Mouse (Mus musculus) megakaryocyte-erythroid progenitor cell, adult 5-6 weeks (primary cell): ENCODE data around the gene Tm9sf2. TPM values are rescaled to one million over a fixed set of nuclear protein-coding genes. Genes with fewer than 3 reads are reported as not detected.

Source experiments
- total RNA-seq, 2 experiments: library from RNA; stranded (forward) in 1 of 2; stranded (reverse) in 1 of 2; fragments of 200-1000, 215-1000 nt in 1 of 2; fragments of >200 nt in 1 of 2; fragmentation: Nextera tagmentation in 1 of 2; gene quantifications; 2 replicates each; pipeline ENCODE4 v1.2.3; 2014 to 2017

The Tm9sf2 gene
- total RNA-seq, 2 experiments from 2014 or later: 48.2 to 82.5 TPM

Other genes with a start within 250 kb of the Tm9sf2 start
- 14.0 and 14.8 TPM in 2 replicates for gene Ubac2, start 228.4 kb upstream of the Tm9sf2 start, total RNA-seq (2014; fragmentation: Nextera tagmentation)
- 10.2 and 16.6 TPM in 2 replicates for gene Ubac2, start 228.4 kb upstream of the Tm9sf2 start, total RNA-seq (2017)
- gene Gpr18, start 191.3 kb upstream of the Tm9sf2 start, total RNA-seq (2014; fragmentation: Nextera tagmentation): 0.96 and 1.0 TPM in 2 replicates
- gene Gpr18, start 191.3 kb upstream of the Tm9sf2 start, total RNA-seq (2017): 0.70 and 1.6 TPM in 2 replicates
- 0.52 TPM in 1 of 2 replicates, not detected in the other for gene Gpr183, start 141.8 kb upstream of the Tm9sf2 start, total RNA-seq (2014; fragmentation: Nextera tagmentation)
- gene Gpr183, start 141.8 kb upstream of the Tm9sf2 start, total RNA-seq (2017): 0.94 and 2.7 TPM in 2 replicates
- gene Timm8a2, start 72.4 kb upstream of the Tm9sf2 start, total RNA-seq (2014; fragmentation: Nextera tagmentation): not detected in 2 replicates
- not detected in 2 replicates for gene Timm8a2, start 72.4 kb upstream of the Tm9sf2 start, total RNA-seq (2017)
- gene Clybl, start 74.7 kb downstream of the Tm9sf2 start, total RNA-seq (2014; fragmentation: Nextera tagmentation): 56.6 and 71.1 TPM in 2 replicates
- gene Clybl, start 74.7 kb downstream of the Tm9sf2 start, total RNA-seq (2017): 27.4 and 47.9 TPM in 2 replicates